Mouse (Mus musculus) E14TG2a.4 (cell line): ENCODE results near the gene Gsg1l.

Experiments
- H3K27me3 ChIP-seq: 2 replicates; pipeline ENCODE4 v1.6.1; 2014; ENCODE audit warnings: low read length, control low read depth; ENCODE audit not compliant: insufficient read depth
- H3K36me3 ChIP-seq: 2 replicates; pipeline ENCODE4 v1.6.1; 2014; ENCODE audit warnings: low read length, control low read depth; ENCODE audit not compliant: insufficient read depth
- H3K4me1 ChIP-seq: replicated peaks from 2 replicates; pipeline ENCODE4 v1.6.1; 2014; ENCODE audit warnings: low read depth, low read length, control low read depth
- H3K4me3 ChIP-seq: replicated peaks from 2 replicates; pipeline ENCODE4 v1.5.1; 2014; ENCODE audit warnings: mild to moderate bottlenecking, low read length
- H3K9me3 ChIP-seq: 2 replicates; pipeline ENCODE4 v1.6.1; 2014; ENCODE audit warnings: low read length, control low read depth
- CTCF ChIP-seq: conservative IDR thresholded peaks from 2 replicates; pipeline ENCODE4 v1.5.1; 2014; ENCODE audit warnings: low read length
- NANOG ChIP-seq: IDR thresholded peaks from 2 replicates; pipeline ENCODE4 v1.6.1; 2014; ENCODE audit warnings: borderline replicate concordance, low read length, mixed read lengths
- POU5F1 ChIP-seq: IDR thresholded peaks from 2 replicates; pipeline ENCODE4 v1.6.1; 2014; ENCODE audit warnings: low read length, borderline replicate concordance

Gene Gsg1l

GRCm38 (mm10) chr7:126086321-126086741 lies 4.1 kb upstream of the Gsg1l start:
- H3K27me3 ChIP-seq, result peaks cover 57% of the 10 kb centered on the region
- H3K4me1 ChIP-seq, result peaks cover 22% of the 10 kb centered on the region
- no peaks in the 10 kb centered on the region for H3K9me3 ChIP-seq
- TF ChIP-seq POU5F1, result no peak
- no peak for TF ChIP-seq CTCF
- TF ChIP-seq NANOG, result no peak
- no peak overlapping the region for H3K4me3 ChIP-seq
- H3K36me3 ChIP-seq, result no peaks in the 10 kb centered on the region

- Histone ChIP-seq H3K36me3 (no peaks in the 10 kb centered on the region), H3K9me3 (no peaks in the 10 kb centered on the region), H3K4me3 (no peak overlapping the region), H3K27me3 (peaks cover 68% of the 10 kb centered on the region), H3K4me1 (peaks cover 26% of the 10 kb centered on the region)
- no peak for TF ChIP-seq CTCF
- TF ChIP-seq POU5F1, result no peak
- no peak for TF ChIP-seq NANOG
Observed at GRCm38 (mm10) chr7:126085154-126085553, 2.9 kb upstream of the Gsg1l start.

GRCm38 (mm10) chr7:126083980-126084348 lies 1.8 kb upstream of the Gsg1l start:
- H3K36me3 ChIP-seq, result no peaks in the 10 kb centered on the region
- no peaks in the 10 kb centered on the region for H3K9me3 ChIP-seq
- TF ChIP-seq NANOG, result no peak
- no peak for TF ChIP-seq POU5F1
- TF ChIP-seq CTCF, result no peak
- peaks cover 80% of the 10 kb centered on the region for H3K27me3 ChIP-seq
- H3K4me1 ChIP-seq, result peaks cover 26% of the 10 kb centered on the region
- no peak overlapping the region for H3K4me3 ChIP-seq

- Histone ChIP-seq H3K4me1 (peaks cover 26% of the 10 kb centered on the region), H3K4me3 (no peak overlapping the region), H3K36me3 (no peaks in the 10 kb centered on the region), H3K9me3 (no peaks in the 10 kb centered on the region), H3K27me3 (peaks cover 85% of the 10 kb centered on the region)
- TF ChIP-seq POU5F1 (no peak), NANOG (no peak), CTCF (no peak)
Observed at GRCm38 (mm10) chr7:126083341-126083979, 1.2 kb upstream of the Gsg1l start.

- Histone ChIP-seq H3K4me3 (peak overlapping the region; percentile 79), H3K9me3 (no peaks in the 10 kb centered on the region), H3K27me3 (peaks cover 96% of the 10 kb centered on the region), H3K36me3 (no peaks in the 10 kb centered on the region), H3K4me1 (peaks cover 26% of the 10 kb centered on the region)
- TF ChIP-seq CTCF, result no peak
- no peak for TF ChIP-seq POU5F1
- TF ChIP-seq NANOG, result no peak
Observed at GRCm38 (mm10) chr7:126081727-126082285, 405 bp downstream of the Gsg1l start.

GRCm38 (mm10) chr7:126080949-126081654 lies 1.1 kb downstream of the Gsg1l start:
- Histone ChIP-seq H3K9me3 (no peaks in the 10 kb centered on the region), H3K4me3 (peak overlapping the region; percentile 79), H3K27me3 (peaks cover 90% of the 10 kb centered on the region), H3K36me3 (no peaks in the 10 kb centered on the region), H3K4me1 (peaks cover 23% of the 10 kb centered on the region)
- TF ChIP-seq POU5F1 (no peak), NANOG (no peak), CTCF (no peak)

GRCm38 (mm10) chr7:126076935-126077334 lies 5.3 kb downstream of the Gsg1l start:
- TF ChIP-seq POU5F1 (no peak), CTCF (no peak), NANOG (no peak)
- Histone ChIP-seq H3K36me3 (no peaks in the 10 kb centered on the region), H3K4me1 (peaks cover 5% of the 10 kb centered on the region), H3K9me3 (no peaks in the 10 kb centered on the region), H3K27me3 (peaks cover 51% of the 10 kb centered on the region), H3K4me3 (no peak overlapping the region)

- peaks cover 32% of the 10 kb centered on the region for H3K27me3 ChIP-seq
- no peaks in the 10 kb centered on the region for H3K36me3 ChIP-seq
- H3K4me3 ChIP-seq, result no peak overlapping the region
- no peaks in the 10 kb centered on the region for H3K4me1 ChIP-seq
- no peaks in the 10 kb centered on the region for H3K9me3 ChIP-seq
- TF ChIP-seq NANOG, result no peak
- TF ChIP-seq CTCF, result no peak
- no peak for TF ChIP-seq POU5F1
Observed at GRCm38 (mm10) chr7:126075058-126075457, 7.2 kb downstream of the Gsg1l start.

GRCm38 (mm10) chr7:126070321-126070720 lies 11.9 kb downstream of the Gsg1l start:
- H3K36me3 ChIP-seq, result no peaks in the 10 kb centered on the region
- no peak for TF ChIP-seq POU5F1
- peak; percentile 14; the same call in 1 of the 2 replicates for TF ChIP-seq CTCF
- no peak for TF ChIP-seq NANOG
- no peaks in the 10 kb centered on the region for H3K9me3 ChIP-seq
- H3K4me3 ChIP-seq, result no peak overlapping the region
- H3K4me1 ChIP-seq, result no peaks in the 10 kb centered on the region
- peaks cover 23% of the 10 kb centered on the region for H3K27me3 ChIP-seq
